ENCODE assay signal across 12 mouse cellular contexts in genomic region chr19:55754303-55754702, GRCm38 (mm10). TPM values are rescaled to one million over a fixed set of nuclear protein-coding genes. Genes with fewer than 3 reads are reported as not detected.
DNase-seq lines count a peak whose midpoint lies in the region; ATAC-seq and TF ChIP-seq lines count a peak whose summit lies in the region.
"Had no signal": no experiment of that assay in that cellular context is flagged by ENCODE, and none has a peak within 500 bp of the region (broad histone marks: within the 10 kb centered on the region; RNA-seq: fewer than 3 reads in every experiment).

No protein-coding gene starts in this region.

- no peak for DNase-seq in kidney, adult 11 months
- DNase-seq in left cerebral cortex, adult 18-20 months (ENCODE audit: low spot score in 2 of 2), result no peak
- no peak for DNase-seq in spleen, postnatal 10 days (ENCODE audit: low spot score in 2 of 2)
- DNase-seq: cerebellum, adult 8-10 months; forebrain, postnatal 0 days; thymus, postnatal 14 days had no signal

- H3K36me3 ChIP-seq in kidney, embryonic 16.5 days (ENCODE audit: insufficient read depth, low read length), result no peaks in the 10 kb centered on the region
- 0 out of 2 replicates have a peak, but pooled peaks cover 3% of the 10 kb centered on the region for H3K36me3 ChIP-seq in embryonic facial prominence, embryonic 15.5 days
- H3K36me3 ChIP-seq in intestine, embryonic 16.5 days (ENCODE audit: control insufficient read depth, insufficient read depth, low read length), result no peaks in the 10 kb centered on the region
- H3K36me3 ChIP-seq in myocyte (ENCODE audit: control insufficient read depth, insufficient read depth), result no peaks in the 10 kb centered on the region

- TF ChIP-seq POLR2A in myocyte (IDR thresholded peaks at IDR 0.05; ENCODE audit: insufficient read length, low read depth), result no peak

- ATAC-seq in kidney, embryonic 16.5 days (ENCODE audit: low FRiP score, low TSS enrichment), result 0 out of 2 replicates have a peak, but pooled peaks have one; percentile 44
- no peak for ATAC-seq in embryonic facial prominence, embryonic 15.5 days (ENCODE audit: insufficient number of reproducible peaks, low FRiP score, low TSS enrichment, low read depth)
- ATAC-seq in intestine, embryonic 16.5 days, result peak; percentile 63
- ATAC-seq: forebrain, postnatal 0 days had no signal

- H3ac ChIP-seq in myocyte (ENCODE audit: control insufficient read depth, insufficient read length), result no peak overlapping the region

- H3K79me2 ChIP-seq in myocyte (ENCODE audit: control insufficient read depth, insufficient read depth), result peaks cover 63% of the 10 kb centered on the region

- no peak overlapping the region for H3K9ac ChIP-seq in kidney, embryonic 16.5 days (replicated peaks; ENCODE audit: low read length)
- H3K9ac ChIP-seq in embryonic facial prominence, embryonic 15.5 days, result no peak overlapping the region
- no peak overlapping the region for H3K9ac ChIP-seq in intestine, embryonic 16.5 days (ENCODE audit: low read depth, low read length)
- H3K9ac ChIP-seq: embryonic facial prominence, embryonic 13.5 days; forebrain, postnatal 0 days had no signal

- WGBS in kidney, embryonic 16.5 days, result 30% methylated on average over 7 of the region's 7 CpGs
- 59% methylated on average over 7 of the region's 7 CpGs for WGBS in embryonic facial prominence, embryonic 15.5 days
- 44% methylated on average over 7 of the region's 7 CpGs for WGBS in intestine, embryonic 16.5 days

- H3K27me3 ChIP-seq in kidney, embryonic 16.5 days (ENCODE audit: insufficient read depth, low read length), result no peaks in the 10 kb centered on the region
- H3K27me3 ChIP-seq in embryonic facial prominence, embryonic 15.5 days, result no peaks in the 10 kb centered on the region
- no peaks in the 10 kb centered on the region for H3K27me3 ChIP-seq in intestine, embryonic 16.5 days (replicated peaks; ENCODE audit: control insufficient read depth, insufficient read depth, low read length)
- H3K27me3 ChIP-seq in myocyte (ENCODE audit: control insufficient read depth, insufficient read depth, insufficient read length), result no peaks in the 10 kb centered on the region
- H3K27me3 ChIP-seq: embryonic facial prominence, embryonic 13.5 days had no signal

- H3K4me1 ChIP-seq in kidney, embryonic 16.5 days (ENCODE audit: insufficient read depth, low read length), result peaks cover 65% of the 10 kb centered on the region
- H3K4me1 ChIP-seq in embryonic facial prominence, embryonic 15.5 days, result peaks cover 78% of the 10 kb centered on the region
- H3K4me1 ChIP-seq in intestine, embryonic 16.5 days (ENCODE audit: control insufficient read depth, insufficient read depth, low read length), result peaks cover 26% of the 10 kb centered on the region

- H3K4me3 ChIP-seq in kidney, embryonic 16.5 days (ENCODE audit: low read length), result no peak overlapping the region
- no peak overlapping the region for H3K4me3 ChIP-seq in embryonic facial prominence, embryonic 15.5 days (replicated peaks)
- H3K4me3 ChIP-seq in intestine, embryonic 16.5 days (ENCODE audit: low read length), result no peak overlapping the region
- no peak overlapping the region for H3K4me3 ChIP-seq in myocyte
- H3K4me3 ChIP-seq: embryonic facial prominence, embryonic 13.5 days had no signal

- no peaks in the 10 kb centered on the region for H3K9me3 ChIP-seq in kidney, embryonic 16.5 days (ENCODE audit: low read length)
- H3K9me3 ChIP-seq in embryonic facial prominence, embryonic 15.5 days (replicated peaks), result no peaks in the 10 kb centered on the region
- no peaks in the 10 kb centered on the region for H3K9me3 ChIP-seq in intestine, embryonic 16.5 days (ENCODE audit: control insufficient read depth, low read length)
- H3K9me3 ChIP-seq: embryonic facial prominence, embryonic 13.5 days had no signal

- H3K4me2 ChIP-seq in kidney, embryonic 16.5 days (replicated peaks; ENCODE audit: low read depth, low read length), result no peak overlapping the region
- no peak overlapping the region for H3K4me2 ChIP-seq in embryonic facial prominence, embryonic 15.5 days (replicated peaks)
- H3K4me2 ChIP-seq in intestine, embryonic 16.5 days (ENCODE audit: low read depth, low read length), result no peak overlapping the region
- peak overlapping the region; percentile 18 for H3K4me2 ChIP-seq in myocyte (ENCODE audit: low read depth)
- H3K4me2 ChIP-seq: embryonic facial prominence, embryonic 13.5 days had no signal

- 0 out of 2 replicates have a peak overlapping the region, but pooled peaks have one; percentile 23 for H3K27ac ChIP-seq in kidney, embryonic 16.5 days (ENCODE audit: low read length)
- 0 out of 2 replicates have a peak overlapping the region, but pooled peaks have one; percentile 39 for H3K27ac ChIP-seq in embryonic facial prominence, embryonic 15.5 days (replicated peaks)
- no peak overlapping the region for H3K27ac ChIP-seq in intestine, embryonic 16.5 days (ENCODE audit: low read length)
- H3K27ac ChIP-seq: embryonic facial prominence, embryonic 13.5 days; macrophage had no signal

TF ChIP-seq in myocyte, 11 proteins besides CTCF, POLR2A, EP300 and RAD21:
- TF ChIP-seq MYOG (IDR thresholded peaks at IDR 0.05; ENCODE audit: control insufficient read depth in 1 of 3, insufficient read depth in 1 of 3, insufficient read length in 2 of 3, low read depth in 2 of 3), result no peak
- no peak for TF ChIP-seq SRF (IDR thresholded peaks at IDR 0.05; ENCODE audit: control insufficient read depth, insufficient read length, low read depth)
- TF ChIP-seq TCF3 (IDR thresholded peaks at IDR 0.05; ENCODE audit: insufficient read length, low read depth), result no peak
- TF ChIP-seq TCF12 (IDR thresholded peaks at IDR 0.05; ENCODE audit: insufficient read depth, poor library complexity, severe bottlenecking), result no peak
- no peak for TF ChIP-seq POLR2AphosphoS2 (IDR thresholded peaks at IDR 0.05; ENCODE audit: insufficient read length, low read depth)
- TF ChIP-seq REST (IDR thresholded peaks at IDR 0.05; ENCODE audit: insufficient read depth, insufficient read length), result no peak
- TF ChIP-seq MYOD1 (IDR thresholded peaks at IDR 0.05; ENCODE audit: control insufficient read depth in 1 of 3, insufficient read length in 2 of 3, low read depth in 2 of 3), result no peak
- no peak for TF ChIP-seq CEBPB (IDR thresholded peaks at IDR 0.05; ENCODE audit: insufficient read depth, poor library complexity, severe bottlenecking)

RNA-seq across cellular contexts. Expression of gene Tcf7l2, which starts 12.7 kb away (rescaled TPM):
- 50.1 and 68.9 TPM in 2 replicates for polyA plus RNA-seq in kidney, embryonic 16.5 days (2015; fragmentation: Nextera tagmentation; extraction: Ambion mirVana)
- 101 and 108 TPM in 2 replicates for polyA plus RNA-seq in embryonic facial prominence, embryonic 15.5 days (2015; fragmentation: Nextera tagmentation; extraction: Ambion mirVana)
- 57.1 and 58.4 TPM in 2 replicates for polyA plus RNA-seq in intestine, embryonic 16.5 days (2015; fragmentation: Nextera tagmentation; extraction: Ambion mirVana)
- 5.4 TPM for polyA plus RNA-seq in myocyte (2012; fragmentation: generic; extraction: Trizol)
- total RNA-seq in left cerebral cortex, adult 18-20 months (2021), result 1 to 10 TPM; 7.4 to 8.9 TPM
